Mouse (Mus musculus): ENCODE data around the gene Cluh. TPM values are rescaled to one million over a fixed set of nuclear protein-coding genes. Genes with fewer than 3 reads are reported as not detected.

Cluh gene
- 10 to 100 TPM; 68.8 to 72.7 TPM for total RNA-seq (2021)
- long read RNA-seq, experiment 1, full-length matches to known transcripts, result 7 of 34 reads
- long read RNA-seq, experiment 1, partial matches to known transcripts, result 19 of 34 reads
- long read RNA-seq, experiment 1, other reads (novel, unspliced or antisense), result 8 of 34 reads
- long read RNA-seq, experiment 2, full-length matches to known transcripts, result 11 of 54 reads
- long read RNA-seq, experiment 2, partial matches to known transcripts, result 40 of 54 reads
- long read RNA-seq, experiment 2, other reads (novel, unspliced or antisense), result 3 of 54 reads

DNA sequence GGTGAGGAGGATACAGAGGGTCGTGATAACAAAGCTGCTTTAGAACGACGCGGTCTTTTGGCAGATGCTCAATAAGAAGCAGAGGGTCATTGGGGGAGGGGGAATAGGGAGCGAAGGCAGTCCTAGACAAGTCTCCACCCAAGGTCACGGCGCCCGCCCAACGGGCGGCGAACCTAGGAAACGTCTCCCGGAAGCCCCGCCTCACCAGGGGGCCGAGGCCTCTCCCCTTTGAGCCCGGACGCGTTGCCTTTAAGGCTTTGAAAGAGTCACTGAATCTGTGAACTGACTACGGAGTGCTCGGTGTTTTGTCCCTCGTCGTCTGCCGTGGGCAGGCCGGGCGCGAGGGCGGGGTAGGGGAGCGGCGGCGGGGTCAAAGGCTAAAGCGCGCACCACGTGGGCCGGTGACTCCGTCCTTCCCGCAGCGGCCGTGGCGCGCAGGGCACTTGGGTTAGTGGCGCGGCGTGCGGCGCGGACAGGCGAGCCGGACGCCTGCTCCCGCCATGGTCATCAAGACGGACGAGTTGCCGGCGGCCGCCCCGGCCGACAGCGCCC is at the start of gene Cluh:
TSS of gene Cluh (plus strand) at position 401 of the 552 bp plus-strand sequence.
- peak; percentile 95 to 98 for DNase-seq (ENCODE audit: low spot score in 2 of 2)

DNA sequence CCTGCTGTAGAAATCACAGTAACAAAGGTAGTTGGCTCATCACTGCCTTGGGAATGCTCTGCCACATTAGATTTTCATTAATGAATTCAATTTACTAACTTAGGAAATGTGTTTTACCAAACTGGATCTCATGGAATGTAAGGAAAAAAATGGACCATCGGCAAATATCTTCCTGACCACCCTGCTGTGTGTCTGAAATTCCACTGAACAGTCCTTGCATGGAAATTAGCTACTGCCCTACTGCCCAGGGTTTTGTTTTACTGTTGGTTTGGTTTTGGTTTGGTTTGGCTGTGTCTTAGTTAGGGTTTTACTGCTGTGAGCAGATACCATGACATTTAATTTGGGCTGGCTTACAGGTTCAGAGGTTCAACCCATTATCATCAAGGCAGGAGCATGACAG is 47.0 kb upstream of the Cluh start:
- no peak for DNase-seq (ENCODE audit: low spot score in 2 of 2)

DNA sequence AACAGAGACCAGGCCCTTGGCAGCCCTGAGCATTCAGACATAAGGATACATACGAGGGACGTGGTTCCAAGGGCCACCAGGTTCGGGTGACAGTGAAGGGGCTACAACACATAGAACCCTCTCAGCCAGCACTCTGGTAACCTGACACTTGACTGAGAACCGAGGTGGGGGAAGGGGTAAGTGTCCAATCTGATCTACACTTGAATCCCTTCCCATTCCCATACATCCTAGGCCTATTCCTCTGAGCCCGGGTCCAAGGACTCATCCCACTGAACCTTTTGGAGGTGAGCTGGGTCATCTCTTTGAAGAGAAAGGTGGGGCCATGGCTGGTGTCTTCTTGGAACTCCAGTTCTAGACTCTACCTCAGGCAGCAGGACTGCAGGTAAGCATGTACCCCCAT is 39.2 kb upstream of the Cluh start:
- DNase-seq (ENCODE audit: low spot score in 2 of 2), result no peak

DNA sequence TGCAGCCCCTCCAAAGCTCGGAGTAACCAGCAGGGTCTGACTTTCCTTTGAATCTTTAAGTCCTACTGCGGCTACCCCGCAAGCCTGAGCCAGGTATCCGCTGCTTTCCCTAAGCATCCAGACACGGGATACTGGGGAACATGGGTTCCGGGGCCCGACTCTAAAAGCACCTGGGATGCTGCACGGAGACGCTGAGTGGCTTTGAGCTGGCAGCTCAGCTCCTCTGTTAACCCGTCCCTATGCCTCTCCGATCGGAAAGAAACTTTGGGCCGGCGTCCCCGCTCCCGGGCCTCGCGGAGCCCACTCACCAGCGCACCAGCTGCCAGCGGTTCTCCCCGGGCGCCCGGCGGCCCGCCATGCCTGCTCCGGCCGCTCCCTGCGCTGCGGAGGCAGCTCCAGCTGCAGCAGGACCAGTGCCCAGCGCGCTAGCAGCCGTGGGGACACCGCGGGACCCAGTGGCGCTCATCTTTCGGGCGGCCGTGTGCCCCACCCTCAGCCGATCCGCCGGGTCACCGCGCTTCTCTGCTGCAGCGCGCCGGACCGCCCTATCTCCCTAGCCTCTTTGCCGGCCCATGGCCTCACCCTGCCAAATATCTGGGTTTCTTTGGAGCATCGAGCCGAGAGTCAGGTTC is 38.6 kb upstream of the Cluh start, which contains the start of gene Rap1gap2:
TSS of gene Rap1gap2 (minus strand) at position 371 of the 632 bp plus-strand sequence.
- no peak for DNase-seq (ENCODE audit: low spot score in 2 of 2)

DNA sequence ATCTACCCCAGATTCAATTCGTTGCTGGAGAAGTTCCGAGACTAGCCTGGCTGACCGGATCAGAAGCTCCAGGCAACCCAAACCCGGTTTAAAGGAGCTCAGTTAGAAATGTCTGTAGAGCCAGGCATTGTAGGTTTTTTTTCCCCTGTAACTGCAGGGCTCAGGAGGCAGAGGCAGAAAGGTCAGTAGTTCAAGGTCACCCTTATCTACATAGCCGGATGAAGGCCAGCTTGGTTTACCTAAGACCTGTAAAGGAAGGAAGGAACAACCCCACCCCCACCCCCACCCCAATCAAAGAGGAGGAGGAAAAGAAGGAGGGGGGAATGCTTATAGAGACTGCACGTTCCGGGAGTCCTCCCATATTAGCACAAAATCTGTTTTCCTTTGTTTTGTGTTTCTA is 37.9 kb upstream of the Cluh start:
- no peak for DNase-seq (ENCODE audit: low spot score in 2 of 2)

DNA sequence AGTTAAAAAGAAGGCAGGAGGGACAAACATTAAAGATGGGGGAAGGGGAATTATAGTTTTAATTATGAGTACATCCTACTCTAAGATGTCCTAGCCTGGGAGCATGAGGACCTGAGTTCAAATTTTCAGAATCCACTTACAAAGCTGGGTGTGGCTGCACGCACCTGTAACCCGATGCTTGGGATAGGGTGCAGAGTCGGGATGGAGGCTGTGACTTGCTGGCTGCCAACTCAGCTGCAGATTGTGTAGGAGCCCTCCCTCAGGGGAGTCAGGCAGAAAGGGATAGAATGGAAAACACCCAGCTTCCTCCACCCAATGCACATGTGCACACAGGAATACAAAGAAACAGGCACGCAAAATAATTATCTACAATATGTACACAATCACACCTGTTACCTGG is 35.9 kb upstream of the Cluh start:
- no peak for DNase-seq (ENCODE audit: low spot score in 2 of 2)

DNA sequence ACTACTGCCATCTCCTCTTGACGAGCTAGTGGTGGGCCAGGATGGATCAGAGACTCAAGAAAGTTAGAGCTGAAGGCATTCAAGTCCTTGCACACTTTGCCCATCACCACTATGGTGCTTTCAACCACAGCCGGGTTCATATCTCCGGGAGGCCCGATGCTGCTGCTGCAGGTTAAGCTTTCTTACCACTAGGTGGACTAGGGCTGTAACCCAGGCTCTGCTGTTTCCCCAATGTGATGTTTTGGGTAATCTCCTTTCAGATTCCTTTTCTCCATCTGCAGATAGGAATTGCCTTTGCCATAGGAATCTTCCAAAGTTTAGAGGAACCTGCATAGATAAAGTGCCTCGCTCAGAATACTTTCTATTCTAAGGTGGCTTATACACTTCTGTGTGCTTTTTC is 33.7 kb upstream of the Cluh start:
- no peak for DNase-seq (ENCODE audit: low spot score in 2 of 2)

DNA sequence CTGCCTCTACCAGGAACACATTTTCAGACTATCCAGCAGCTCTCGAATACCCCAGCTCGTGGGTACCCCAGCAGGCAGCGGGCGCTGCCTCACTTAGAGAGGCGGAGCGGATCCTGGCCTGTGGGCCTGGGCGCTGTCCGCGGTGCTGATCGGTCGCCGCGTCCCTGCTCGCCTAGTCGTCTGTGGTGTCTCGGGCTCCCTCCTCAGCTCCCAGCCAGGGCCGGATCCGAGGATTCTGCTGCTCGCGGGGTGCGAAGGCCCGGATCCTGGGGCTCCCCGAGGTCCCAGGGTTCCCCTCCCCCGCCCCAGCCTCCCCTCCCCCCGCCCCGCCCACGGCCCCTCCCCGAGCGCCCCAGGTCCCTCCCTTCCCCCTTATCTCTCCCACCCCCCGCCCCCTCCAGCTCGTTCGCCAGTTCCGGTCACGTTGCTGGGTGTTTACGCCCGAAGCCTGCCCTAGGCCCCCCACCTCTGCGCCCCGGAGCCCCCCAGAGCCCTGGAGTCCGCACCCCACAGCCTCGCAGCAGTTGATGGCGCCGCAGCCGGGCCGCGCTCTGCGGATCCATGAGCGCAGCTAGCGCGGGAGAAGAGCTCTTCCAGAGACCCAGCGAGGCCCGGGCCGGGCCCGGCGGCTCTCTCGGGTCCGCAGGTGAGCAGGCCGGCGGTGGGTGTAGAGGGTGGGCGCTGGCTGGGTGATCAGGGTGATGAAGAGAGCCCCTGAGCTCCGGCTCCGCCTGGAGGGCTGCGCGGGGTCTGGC is 29.9 kb upstream of the Cluh start, which contains the start of gene Ccdc92b:
TSS of gene Ccdc92b (plus strand) at position 405 of the 755 bp plus-strand sequence.
- peak; percentile 70 to 71 for DNase-seq (ENCODE audit: low spot score in 2 of 2)

DNA sequence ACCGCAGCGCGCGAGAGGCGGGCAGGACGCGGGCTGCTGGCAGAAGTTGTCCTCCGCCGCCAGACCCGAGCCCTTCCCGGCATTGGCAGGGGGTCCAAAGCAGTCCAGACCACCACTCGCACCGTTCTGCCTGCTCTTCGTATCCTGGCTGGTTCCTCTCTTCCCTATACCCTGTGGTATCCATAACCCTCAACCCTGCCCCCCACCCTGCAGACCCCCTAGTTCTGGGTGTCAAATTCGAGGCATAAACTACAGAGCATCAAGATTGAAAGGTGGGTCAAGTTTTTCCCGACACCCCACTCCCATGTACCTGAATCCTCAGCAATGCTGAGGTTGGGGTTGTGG is 29.4 kb upstream of the Cluh start:
- DNase-seq (ENCODE audit: low spot score in 2 of 2), result no peak

DNA sequence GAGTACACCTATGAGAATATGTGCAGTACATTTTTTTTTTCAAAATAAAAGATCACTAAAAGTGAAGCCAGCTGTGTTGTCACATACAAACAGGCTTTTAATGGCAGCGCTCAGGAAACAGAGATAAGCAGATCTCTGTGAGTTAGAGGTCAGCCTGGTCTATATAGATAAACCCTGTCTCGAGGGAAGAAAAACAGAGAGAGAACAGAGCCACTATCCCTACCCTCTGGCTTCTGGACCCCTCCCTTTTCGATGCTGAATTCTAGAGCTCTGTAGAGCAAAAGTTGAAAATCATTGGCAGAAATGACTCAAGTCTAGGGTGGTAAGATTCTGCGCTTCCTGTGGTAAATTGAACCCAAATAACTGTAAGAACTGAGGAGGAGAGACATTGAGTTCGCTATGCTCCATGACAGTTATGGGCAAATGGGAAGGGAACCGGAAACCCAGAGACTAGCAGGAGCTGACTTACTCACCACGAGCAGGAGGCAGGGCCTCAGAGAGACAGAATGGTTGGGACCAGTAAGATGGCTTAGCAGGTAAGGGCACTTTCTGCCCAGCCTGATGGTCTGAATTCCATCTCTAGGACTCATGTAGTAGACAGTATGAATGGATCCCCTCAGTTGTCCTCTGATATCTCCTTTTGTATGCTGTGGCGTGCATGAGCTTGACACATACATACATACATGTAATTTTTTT is 27.2 kb upstream of the Cluh start:
- DNase-seq (ENCODE audit: low spot score in 2 of 2), result no peak

DNA sequence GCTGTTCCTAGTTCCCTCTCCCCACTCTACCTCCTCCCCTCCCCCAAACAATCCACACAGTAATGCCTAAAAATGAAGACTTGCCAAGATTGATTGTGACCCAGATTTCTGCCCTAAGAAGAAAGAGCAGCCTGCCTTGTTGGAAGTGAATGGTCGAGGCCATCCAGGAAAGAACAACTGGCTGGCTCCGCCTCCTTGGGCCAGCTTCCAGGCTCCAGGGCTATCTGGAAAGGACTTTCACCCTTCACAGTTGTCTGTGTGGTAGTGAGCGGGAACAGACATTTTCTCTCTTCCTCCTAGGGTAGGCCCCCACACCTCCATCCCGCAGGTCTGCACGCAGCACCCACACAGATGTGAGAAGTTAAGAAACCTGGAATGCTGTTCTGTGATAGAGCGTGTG is 25.6 kb upstream of the Cluh start:
- DNase-seq (ENCODE audit: low spot score in 2 of 2), result no peak

DNA sequence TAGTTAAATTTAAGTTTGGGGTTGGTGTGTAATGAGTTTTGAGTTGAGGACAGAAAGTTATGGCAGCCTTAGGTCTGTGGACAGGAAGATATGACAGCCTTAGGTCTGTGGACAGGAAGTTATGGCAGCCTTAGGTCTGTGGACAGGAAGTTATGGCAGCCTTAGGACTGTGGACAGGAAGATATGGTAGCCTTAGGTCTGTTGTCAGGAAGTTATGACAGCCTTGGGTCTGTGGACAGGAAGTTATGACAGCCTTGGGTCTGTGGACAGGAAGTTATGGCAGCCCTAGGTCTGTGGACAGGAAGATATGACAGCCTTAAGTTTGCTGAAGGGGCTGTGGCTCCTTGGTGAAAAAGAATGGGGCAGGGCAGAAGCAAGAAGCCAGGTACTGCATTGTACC is 24.0 kb upstream of the Cluh start:
- DNase-seq (ENCODE audit: low spot score in 2 of 2), result no peak

DNA sequence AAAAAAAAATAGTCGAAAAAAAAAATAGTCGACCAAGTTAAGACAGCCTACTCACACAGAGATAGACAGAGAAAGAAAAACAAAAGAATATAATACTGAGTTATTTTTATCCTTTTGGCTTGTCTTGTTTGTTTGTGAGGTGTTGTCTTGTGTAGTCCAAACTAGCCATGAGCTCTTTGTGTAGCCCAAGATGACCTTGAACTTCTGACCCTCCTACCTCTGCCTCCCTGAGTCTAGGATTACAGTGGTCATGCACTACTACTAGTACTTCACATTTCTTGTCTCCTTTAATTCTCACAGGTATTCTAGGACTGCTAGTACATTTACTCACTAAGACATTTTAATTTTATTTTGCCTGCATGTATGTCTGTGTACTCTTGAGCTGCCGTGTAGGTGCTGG is 21.8 kb upstream of the Cluh start:
- no peak for DNase-seq (ENCODE audit: low spot score in 2 of 2)

DNA sequence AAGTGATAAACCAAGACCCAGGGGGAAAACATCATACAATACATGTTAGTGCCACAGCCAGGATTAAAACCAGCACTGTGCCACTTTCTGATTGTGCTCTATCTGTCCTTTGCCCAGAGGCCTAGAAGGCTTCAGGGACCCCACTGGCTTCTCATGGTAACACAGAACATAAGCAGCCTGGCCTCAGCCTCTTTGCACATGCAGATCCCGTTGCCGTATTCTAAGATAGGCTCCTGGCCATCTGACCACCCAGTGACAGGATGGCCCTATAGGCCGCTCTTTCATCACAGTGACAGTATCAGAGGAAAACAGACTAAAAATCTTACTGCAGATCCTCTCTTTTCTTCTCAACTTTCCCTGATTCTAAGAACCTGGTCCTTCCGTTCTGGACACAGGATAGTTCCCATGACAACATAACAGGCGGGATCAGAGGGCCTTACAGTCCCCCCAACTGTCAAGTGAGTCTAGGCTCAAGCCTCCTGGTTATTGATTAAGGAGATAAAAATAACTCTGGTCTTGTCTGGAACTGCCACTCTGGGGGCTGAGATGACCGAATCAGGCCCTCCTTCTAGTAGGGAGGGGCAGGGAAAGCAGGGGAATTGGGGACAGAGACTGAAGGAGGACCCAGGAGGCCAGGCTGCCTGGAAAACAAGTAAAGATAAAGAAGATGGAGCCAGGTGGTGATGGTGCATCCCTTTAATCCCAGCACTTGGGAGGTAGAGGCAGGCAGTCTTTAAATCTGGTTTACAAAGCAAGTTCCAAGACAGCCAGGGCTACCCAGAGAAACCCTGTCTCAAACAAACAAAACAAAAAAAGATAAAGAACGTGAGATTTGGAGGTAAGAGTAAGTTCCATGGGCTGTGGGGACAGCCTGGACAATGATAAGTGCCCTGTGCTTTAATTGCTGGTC is 17.2 kb upstream of the Cluh start:
- no peak for DNase-seq (ENCODE audit: low spot score in 2 of 2)

DNA sequence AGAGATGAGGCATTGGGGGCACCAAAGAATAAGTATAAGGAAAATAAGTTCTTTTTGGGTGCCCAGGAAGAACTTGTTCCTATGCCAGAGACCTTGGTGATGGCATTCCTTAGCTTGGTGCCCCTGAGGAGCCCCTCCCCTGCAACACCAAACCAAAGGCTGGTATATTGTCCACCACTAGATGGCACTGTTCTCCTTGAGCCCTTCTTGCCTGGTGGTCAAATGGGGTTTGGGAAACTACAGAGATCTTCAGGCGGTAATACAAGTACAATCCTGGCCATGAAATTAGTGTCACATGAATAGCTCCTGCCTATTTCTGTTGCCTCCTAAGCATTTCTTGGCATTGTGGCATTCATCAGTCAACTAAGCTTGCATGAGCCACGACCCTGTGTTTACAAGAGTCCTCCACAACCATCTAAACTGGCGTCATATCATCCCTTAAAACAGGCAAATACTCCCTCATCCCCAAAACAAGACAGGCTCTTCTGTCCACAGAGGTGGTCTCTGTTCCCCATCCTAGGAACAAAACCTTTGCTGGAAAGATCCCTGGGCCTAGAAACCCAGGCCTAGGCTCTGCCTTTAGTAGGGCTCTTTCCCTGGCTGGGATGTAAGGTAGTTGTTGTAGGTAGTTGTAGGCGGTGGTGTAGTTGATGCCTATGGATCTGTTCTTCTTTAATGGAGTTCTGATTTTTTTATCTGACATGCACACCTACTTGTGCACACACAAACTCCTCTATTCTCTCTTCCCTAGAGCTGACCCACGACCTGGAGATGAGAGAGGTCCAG is 14.6 kb upstream of the Cluh start:
- DNase-seq (ENCODE audit: low spot score in 2 of 2), result peak; percentile 50 to 76

DNA sequence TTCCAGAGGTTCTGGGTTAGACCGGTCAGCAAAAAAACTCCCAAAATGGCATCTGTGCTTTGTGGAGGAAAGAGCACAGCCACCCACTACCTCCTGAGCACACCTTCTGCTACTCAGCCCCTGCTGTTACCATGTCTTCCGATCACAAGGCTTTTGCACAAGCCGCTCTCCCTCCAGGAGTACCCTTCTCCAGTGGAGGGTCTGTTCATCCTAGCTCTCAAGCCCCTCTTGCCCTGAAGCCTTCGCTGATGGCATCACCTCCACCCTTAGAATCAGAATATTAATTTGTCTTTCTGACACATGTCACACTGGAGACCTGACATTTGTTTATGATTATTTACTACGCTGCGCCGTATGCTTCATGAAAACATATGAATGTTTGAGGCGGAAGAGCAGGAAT is 11.8 kb upstream of the Cluh start:
- DNase-seq (ENCODE audit: low spot score in 2 of 2), result no peak

DNA sequence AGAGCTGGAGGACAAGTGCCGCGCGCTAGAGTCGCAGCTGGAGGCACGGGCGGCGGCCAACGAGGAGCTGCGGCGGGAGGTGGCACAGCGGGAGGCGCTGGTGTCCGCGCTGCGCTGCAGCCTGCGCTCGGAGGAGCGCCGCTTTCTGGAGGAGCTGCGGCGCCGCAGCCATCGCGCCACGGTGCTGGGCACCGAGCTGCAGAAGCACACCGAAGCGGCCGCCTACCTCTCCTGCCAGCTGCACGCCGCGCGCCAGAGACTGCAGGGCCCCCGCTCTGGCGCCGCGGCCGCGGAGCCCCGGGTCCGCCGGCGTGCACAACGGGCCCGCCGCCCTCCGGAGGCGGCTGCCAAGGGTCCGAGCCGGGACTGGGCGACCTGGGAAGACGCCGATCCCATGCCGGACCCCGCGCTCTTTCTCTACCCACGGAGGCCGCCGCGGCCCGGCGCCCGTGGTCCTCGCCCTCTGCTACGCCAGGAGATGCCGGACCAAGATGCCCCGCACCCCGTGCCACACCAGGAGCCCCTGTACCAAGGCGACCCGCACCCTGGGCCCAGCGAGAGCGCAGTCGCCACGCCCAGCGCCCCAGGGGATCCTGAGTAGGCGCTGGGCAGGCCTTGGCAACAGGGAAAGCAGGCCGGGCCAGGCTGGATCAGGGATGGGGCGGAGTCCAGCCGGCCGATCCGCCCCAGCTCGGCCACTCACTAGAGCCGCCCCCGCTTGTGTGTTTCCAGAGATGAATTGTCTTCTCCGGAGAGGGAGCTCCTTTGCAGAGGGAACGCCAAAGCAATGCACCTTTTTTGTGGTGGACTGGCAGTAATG is 11.1 kb upstream of the Cluh start:
- peak; percentile 55 to 60 for DNase-seq (ENCODE audit: low spot score in 2 of 2)

DNA sequence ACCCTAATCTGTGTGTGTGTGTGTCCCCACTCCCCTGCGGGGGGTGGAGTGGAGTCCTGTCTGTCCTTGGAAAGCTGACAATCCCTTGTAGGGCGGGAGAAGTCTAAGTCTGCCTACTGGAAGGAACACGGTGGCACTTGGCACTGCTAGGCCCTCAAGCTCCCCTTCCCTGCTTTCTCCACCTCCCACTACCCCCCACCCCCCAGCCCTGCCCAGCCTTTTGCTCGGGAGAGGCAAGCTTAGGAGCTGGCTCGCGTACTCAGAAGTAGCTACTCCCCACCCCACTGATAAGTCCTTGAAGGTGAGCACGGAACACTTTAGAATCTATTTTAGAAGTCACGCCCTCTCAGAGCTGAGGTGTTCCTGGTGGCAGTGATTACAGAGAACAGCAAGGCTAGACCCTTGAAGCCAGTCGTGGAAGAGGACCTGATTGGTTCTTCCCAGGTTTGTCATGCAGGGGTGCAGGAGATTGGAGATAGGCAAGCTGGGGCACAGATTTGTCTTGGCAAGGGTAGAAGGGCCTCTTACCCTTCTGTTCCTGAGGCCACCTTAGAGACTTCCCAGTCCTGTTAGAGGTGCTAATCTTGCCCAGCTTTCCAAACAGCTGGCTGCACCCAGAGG is 10.4 kb upstream of the Cluh start:
- no peak for DNase-seq (ENCODE audit: low spot score in 2 of 2)

All from layer of hippocampus, postnatal 14 days (tissue).